Mouse (Mus musculus): Measurements from ENCODE around the gene Drap1.

Gene Drap1

DNA sequence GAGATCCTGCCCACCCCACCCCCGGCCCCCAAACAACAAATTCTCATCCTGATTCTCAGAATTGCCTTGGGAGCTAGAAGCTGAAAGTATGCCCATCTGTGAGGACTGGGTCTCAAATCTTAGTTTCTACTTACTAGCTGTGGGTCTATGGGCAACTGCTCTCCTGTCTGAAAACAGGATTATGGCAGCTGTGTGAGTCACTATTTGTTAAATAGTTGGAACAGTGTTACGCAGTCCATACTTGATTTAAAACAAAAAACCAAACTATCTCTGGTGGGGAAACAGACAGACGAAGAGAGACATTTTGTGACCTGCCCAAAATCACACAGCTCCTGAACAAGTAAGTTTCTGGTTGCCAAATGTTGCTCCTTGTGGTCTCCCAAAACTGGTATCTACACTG lies 24.9 kb upstream of the Drap1 start:
- no peak for DNase-seq (ENCODE audit: low spot score in 2 of 2)

DNA sequence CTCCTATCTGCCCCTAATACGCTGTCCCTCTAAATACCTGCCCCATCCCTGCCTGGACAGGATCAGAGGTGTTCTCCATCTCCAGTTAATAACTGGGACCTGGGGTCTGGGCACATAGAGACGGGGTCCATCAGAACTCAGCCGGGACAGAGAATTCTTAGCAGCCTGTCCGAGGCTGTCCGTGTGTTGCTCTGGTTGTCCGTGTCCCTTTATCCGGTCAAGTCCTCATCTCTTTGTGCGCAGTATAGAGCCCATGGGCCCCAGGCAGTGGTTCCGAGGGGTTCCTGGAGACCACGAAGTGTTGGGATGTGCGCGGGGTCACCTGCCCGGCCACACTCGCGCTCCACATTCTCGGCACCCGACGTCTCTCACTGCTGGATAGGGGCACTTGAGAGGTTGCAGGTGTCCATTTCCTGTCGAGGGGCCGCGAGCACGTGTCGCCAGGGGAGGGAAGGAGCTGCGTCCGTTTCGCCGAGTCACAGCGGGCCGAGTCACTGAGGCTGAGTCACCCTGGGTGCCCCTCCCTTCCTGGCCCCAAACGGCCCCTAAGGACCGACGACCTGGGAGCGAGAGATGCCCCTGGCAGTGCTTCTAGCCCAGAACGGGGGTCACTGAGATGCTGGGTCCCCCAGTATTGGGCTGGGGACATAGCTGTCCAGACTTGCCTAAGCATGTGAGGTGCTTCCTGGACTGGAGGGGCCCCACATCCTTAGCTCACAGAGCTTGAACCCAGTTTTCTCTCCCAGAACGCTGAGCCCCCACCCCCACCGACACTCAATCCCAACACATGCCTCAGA lies 23.8 kb upstream of the Drap1 start:
- DNase-seq (ENCODE audit: low spot score in 2 of 2), result no peak

DNA sequence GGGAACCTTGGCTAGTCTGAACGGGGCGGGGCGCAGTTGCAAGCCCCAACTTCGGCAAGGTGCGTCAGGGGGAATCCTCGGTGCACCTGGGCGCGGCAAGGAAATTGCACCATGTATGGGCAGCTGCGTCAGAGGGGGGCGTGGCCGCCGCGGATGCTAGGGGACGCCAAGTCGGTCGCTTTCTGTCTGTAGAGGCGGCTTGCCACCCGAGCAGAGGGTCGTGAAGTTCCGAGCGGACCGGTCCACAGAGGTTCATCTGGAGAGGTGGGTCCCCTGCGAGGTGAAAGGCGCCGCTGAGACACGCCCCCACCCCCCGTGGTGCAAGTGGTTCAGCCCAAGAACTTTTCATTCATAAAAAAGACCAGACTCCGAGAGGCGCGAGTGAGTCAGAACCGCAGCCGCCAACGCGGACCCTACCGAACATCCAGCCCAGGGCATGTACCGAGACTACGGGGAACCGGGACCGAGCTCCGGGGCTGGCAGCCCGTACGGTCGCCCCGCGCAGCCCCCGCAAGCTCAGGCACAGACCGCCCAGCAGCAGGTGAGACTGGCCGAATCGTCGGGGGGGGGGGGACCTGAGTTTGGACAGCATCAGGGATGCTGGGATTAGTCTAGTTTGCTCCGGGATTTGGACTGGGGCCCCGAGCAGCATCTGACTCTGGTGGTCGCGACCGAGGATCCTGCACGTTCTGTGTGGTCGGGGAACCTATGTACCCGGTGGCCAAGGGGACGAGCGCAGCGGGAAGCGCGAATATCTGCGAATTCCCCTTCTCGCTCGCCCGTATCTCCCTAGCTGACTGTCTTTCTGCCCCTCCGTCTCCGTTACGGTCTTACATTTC lies 23.0 kb upstream of the Drap1 start, which contains the start of gene Fosl1:
TSS of gene Fosl1 (plus strand) at position 33 of the 839 bp plus-strand sequence.
- peak in 1 of 2 experiments; percentile 63 for DNase-seq (ENCODE audit: low spot score in 2 of 2)

DNA sequence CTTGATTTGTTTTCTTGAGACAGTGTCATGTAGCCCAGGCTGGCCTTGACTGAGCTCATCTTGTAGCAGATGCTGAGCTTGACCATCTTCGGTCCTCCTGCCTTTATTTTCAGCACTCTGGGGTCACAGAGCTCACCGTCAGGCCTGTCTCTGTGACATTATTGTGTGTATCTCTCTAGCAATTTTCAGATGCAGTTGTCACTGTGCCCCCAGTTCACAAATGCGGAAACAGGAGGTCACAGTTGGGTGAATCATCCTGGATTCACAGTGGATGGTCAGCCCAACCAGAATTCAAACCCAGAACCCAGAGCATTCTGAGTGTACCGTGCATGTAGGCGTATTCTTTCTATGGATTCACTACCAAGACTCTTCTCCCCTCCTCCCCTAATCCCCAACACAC lies 21.0 kb upstream of the Drap1 start:
- DNase-seq (ENCODE audit: low spot score in 2 of 2), result no peak

DNA sequence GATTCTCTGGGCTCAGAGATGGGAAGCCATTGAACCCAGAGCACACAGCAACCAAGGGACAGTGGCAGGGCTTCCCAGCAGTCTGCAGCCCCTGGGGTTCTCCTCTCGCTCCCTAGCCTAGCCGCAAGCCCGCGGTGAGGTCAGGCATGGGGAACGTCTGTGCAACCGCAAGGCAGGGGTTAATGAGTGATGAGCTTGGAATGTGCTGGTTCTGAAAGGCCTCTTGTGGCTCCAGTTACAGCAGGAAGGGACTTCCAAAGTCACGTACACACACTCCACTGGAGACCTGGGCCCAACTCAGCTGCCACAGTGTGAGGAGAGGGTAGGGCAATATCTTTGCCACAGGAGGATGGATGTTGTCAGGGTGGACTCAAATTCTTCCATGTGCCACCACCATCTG lies 20.2 kb upstream of the Drap1 start:
- no peak for DNase-seq (ENCODE audit: low spot score in 2 of 2)

DNA sequence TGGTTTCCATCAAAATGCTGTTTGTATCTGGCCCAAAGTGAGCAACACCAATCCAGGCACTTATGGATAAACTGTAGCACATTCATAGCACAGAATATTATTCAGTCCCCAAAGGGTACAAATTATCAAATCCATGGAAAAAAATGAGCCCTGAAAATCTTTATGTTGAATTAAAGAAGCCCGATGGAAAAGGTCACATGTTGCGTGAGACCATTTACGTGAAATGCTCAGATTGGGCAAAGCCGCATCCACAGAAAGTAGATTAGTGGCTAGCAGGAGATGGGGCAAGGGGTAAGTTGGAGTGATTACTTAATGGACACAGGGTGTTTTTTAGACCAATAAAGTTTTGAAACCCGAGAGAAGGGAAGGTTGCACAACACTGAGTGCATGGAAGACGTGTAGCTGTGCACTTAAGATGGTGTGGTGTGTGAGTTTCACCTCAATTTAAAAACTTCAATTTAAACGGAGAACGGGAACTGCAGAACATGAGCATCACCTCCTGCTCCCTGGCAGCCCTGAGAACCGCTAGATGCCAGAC lies 19.7 kb upstream of the Drap1 start:
- no peak for DNase-seq (ENCODE audit: low spot score in 2 of 2)

DNA sequence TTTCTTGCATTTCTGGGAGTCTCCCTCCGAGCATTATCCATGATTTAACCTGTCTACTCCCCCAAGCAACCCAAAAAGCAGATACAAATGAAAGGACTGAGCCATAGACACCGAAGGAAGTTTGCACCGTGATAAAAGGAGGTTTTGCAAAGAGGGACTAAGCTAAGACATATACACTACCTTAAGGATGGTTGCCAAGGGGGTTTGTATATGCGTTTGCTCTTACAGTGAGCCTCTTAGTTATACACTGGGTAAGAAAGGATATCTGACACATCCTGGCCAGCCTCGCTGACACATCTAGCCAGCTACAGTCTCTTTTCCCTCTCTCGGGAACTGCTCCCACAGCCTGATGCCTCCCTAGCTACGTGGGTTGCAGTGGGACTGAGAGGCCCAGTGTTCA lies 9.2 kb upstream of the Drap1 start:
- no peak for DNase-seq (ENCODE audit: low spot score in 2 of 2)

DNA sequence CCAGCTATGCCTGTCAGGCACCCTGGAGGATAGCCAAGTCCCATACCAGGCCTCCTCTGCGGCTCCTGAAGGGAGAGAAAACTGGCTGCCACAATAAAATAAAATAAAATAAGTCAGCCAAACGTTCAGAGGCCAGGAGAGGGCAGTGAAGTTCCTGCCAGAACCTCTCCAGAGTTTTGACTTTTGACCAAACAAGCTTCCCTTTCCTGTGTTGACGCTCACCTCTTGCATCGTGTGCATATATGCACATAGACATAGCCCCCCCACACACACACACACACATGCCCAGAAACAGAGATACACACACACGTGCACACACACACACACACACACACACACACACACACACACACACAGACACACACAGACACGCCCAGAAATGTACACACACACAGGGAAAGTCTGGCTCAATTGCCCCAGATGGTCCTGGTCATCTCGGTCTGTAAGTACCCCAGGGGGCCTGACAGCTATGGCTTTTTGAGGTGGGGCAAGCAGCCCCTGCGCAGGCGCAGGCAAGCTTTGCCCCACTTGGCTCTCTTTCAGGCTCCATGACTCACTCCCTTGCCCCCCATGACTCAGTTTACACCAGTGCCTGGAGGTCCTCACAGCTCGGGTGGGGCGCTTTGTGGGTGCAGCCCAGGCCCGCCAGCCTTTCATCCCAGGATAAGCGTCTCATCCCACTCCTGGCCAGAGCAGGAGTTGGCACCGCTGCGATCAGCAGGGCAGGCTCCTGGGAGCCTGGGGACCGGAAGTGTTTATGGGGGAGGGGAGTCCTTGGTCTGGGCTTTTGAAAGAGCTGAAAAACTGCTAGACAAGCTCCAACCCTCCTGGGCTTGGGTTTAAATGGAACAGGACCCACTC lies 8.4 kb upstream of the Drap1 start:
- no peak for DNase-seq (ENCODE audit: low spot score in 2 of 2)

DNA sequence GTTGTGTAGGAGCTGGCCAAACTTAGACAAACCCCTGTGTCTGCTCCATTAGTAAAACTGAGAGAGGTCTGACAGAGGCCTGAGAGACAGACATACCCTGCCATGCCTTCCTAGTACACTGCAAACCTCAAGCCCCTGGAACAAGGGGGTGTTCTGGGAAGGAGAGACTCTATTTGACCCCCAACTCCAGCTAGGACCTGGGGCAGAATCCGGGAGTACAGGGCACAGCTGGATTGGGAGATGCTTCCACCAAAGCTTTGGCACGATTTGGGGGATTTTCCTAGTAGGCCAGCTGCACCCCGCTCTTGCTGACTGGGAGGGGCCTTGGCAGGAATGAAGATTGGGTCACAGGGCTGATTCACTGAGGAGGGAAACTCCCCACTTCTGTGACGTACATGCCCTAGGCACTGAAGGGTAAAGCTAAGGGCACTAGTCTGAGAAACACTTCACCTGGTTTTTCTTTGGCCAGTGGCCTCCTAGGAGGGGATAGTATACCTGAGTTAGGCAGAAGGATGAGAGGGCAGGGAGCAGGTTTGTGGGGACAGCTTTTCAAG lies 7.2 kb upstream of the Drap1 start:
- no peak for DNase-seq (ENCODE audit: low spot score in 2 of 2)

DNA sequence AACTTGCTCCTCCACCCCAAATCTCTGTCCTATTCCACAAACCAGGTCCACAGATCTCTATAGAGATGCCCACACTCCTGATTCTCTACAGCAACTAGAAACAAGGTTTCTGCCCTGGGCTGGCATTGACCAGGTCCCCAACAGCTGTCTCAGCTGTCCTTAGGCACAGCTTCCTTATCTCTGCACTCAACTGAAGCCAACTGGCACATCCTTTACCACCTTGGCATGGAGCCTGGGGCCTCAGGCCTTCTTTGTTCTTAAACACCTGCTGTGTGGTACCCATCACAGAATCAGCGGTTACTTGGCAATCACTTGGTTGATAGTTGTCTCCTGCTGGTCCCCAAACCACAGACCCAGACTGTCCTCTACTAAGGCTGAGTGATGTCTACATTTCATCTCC lies 5.6 kb upstream of the Drap1 start:
- DNase-seq (ENCODE audit: low spot score in 2 of 2), result no peak

DNA sequence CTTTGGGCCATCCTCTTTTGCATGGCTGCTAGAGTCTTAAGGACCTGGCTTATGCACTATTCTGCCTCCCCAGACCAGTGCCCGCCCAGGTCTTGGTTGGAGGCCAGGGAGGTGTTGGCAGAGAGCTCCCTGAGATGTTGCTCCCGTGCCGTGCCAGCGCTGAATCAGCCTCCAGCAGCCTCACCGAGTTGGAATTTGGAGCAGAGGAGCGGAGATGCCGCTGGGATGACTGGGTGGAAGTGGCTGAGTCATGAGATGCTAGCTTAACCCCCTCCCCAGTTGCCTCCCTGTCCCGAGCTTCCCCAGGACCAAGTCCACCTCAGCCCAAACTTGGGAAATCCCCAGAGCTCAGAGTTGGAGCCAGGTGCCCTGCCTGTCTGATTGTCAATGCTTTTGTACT lies 5.0 kb upstream of the Drap1 start:
- DNase-seq (ENCODE audit: low spot score in 2 of 2), result no peak

DNA sequence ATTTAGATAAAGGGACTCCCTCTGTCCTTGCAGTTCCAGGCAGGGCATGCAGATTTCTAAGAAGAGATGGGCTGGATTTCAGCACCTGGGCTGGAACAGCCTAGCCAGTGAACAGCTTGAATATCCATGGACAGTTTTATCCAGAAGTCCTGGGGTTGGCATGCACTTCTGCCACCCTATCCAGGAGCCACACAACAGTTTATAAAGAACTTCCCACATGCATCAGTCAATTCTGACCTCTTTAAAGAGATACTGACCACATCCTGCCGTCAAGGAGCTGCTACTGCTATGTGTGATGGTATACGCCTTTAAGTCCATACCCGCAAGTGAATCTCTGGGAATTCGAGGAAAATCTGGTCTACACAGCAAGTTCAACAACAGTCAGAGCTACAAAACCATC lies 4.4 kb upstream of the Drap1 start:
- DNase-seq (ENCODE audit: low spot score in 2 of 2), result no peak

DNA sequence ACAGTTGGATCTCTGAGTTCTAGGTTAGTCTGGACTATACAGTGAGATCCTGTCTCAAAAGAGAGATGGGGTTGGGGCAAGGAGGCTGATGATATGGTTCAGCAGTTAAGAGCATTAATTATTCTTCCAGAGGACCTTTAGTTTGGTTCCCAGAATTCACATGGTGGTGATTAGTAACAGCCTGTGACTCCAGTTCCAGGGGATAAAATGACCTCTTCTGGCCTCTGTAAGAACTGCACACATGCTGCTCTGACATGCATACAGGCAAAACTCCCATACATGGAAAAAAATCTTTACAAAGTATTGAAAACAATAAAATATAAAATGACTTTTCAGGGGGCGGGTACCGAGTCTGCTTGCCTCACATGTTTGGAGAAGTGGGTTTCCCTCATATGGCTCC lies 3.3 kb upstream of the Drap1 start:
- peak in 1 of 2 experiments; percentile 21 for DNase-seq (ENCODE audit: low spot score in 2 of 2)

DNA sequence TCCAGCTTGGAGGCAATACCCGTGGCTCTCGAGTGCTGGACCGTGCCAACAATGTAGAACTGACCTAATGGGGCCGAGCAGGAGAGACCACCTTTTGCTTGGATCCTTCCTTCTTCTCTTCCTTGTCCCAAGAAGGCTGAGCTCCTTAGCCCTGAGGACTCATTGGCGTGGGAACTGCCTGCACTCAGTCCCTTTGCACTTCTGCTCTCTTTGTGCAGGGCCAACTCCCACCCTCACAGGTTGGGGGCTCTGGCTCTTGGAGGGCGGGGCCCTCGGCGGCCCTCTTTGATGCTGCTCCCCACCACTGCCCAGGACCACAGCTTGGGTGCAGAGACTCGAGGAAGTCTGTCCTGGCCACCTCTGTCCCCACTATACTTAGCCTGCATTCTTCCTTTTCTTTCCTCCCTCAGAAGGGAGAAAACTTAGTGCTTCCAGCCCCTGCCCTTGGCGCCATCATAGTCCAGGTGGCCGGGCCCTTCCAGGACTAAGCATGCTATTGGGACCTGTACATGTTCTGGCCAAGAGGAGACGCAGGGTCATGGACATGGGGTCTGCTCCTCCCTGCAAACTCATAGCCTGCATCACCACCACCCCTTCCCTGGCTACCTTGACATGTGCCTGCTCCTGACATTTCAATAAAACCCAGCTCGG lies 2.0 kb upstream of the Drap1 start:
- no peak for DNase-seq (ENCODE audit: low spot score in 2 of 2)

DNA sequence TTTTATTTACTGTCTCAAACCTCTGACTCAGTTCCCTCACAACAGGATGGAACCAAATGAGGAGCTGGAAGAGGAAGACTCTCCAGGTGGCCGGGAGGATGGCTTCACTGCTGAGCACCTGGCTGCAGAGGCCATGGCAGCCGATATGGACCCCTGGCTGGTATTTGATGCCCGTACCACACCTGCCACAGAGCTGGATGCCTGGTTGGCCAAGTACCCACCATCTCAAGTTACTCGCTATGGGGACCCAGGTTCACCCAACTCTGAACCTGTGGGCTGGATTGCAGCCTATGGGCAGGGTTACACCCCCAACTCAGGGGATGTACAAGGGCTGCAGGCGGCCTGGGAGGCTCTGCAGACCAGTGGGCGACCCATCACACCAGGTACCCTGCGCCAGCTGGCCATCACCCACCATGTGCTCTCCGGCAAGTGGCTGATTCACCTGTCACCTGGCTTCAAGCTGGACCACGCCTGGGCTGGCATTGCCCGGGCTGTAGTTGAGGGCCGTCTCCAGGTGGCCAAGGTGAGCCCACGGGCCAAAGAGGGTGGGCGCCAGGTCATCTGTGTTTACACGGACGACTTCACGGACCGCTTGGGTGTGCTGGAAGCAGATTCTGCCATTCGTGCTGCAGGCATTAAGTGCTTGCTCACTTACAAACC lies 1.3 kb upstream of the Drap1 start:
- DNase-seq (ENCODE audit: low spot score in 2 of 2), result no peak

DNA sequence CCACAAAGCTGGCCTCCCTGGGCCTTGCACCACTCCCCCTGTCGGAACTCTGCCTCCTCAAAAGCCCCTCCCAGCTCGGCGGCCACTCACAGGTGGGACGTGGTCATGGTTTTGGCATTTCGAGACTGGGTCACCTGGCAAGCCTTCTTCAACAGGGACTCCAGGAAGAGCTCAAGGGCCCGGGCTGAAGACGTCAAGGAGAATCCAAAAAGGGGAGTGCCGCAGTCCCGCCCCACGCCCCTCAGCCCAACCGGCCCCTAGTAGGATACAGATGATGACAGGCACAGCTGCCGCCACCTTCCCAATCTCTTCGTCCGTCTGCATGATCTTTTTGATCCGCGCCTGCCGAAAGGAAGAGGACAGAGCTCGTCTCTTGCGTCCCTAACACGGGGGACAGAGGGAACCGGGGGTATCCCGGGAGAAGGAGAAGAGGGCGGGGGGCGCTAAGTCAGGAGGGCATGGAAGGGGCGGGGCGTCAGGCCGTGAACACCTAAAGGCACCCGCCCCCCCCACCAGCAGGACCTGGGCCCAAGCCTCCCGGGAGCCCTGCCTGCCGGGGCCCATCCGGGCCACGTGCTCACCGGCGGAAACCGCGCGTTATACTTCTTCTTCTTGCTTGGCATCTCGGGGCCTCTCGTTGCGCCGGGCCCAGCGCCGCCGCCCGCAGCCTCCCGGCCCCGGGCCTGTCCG lies 542 bp downstream of the Drap1 start:
- peak; percentile 50 to 67 for DNase-seq (ENCODE audit: low spot score in 2 of 2)

DNA sequence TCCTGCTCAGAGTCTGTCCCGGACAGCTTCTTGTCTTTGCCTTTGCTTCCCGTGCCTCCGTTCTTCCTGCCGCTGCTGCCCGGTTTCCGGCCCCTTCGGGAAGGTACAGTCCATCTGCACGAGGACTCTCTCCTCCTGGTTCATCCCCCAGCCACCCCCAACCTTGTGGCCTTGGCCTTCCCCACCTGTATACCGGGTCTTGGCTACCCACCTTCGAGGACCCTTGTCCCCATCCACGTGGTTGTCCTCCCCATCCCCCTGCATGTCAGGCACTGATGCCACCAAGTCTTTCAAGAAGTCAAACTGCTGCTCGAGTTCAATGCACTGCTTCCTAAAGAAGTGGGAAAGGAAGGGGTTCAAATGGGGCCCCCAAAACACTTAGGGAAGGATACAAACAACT lies 1.2 kb downstream of the Drap1 start:
- no peak for DNase-seq (ENCODE audit: low spot score in 2 of 2)

DNA sequence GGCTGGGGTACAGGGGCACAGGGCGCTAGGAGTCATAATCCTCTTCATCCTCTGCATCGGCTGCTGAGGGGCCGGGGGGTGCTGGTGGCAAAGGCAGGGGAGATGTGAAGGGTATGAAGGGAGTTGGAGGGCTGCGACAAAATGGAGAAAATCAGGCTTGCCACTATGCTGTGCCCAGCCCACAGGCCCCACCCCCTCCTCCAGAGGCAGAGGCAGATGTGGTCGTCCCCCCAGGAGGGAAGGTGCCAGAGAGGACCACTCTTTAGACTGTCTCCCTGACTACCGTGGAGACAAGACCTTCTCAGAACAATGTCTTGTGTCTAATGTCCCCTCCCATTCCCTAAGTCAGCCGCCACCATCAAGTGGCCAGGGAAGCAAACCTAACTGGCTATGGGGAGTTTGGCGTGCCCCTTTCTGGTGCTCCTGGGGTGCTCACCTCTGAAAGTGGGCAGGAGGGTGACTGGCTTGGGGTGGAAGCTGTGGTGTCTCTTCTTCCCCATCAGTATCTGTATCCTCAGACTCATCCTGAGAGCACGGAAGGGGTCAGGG lies 1.8 kb downstream of the Drap1 start:
- DNase-seq (ENCODE audit: low spot score in 2 of 2), result no peak

DNA sequence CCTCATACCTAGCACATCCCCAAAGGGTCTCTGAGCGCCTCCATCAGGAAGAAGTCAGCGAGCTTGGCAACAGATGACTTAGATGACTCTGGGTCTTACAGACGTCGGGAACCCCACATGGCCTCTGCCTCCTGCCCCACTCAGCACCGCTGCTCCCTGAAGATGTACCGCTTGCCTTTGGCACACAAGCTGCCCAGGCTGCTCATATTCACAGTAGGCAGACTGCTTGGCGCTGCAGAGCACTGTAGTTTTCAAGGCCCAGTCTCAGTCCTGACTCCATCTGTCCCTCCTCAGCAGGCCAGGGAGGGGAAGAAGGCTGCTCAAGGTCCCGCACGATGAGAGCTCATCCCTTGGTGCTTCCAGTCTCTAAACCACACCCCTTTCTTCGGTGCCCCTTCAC lies 2.5 kb downstream of the Drap1 start:
- no peak for DNase-seq (ENCODE audit: low spot score in 2 of 2)

DNA sequence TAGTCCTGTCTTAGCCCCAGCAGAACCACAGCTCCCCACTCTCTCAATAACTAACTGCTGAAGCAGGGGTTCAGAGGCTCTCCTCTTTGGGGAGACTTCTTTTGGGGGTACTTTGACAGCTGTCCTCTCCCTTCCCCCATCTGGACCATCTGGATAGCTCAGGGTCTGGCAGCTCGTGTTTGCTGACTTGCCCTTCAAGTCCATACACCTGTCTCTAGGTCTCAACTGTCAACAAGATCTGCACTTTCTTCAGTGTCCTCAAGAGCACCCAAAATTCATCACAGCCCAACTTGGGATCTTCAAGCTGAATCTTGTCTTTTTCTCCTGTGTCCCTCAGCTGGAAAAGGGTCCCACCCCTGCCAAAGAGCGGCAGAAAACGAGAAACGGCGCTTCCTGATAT lies 3.0 kb downstream of the Drap1 start:
- DNase-seq (ENCODE audit: low spot score in 2 of 2), result no peak
